Mouse (Mus musculus) neural tube, embryonic 13.5 days (tissue): ENCODE data around the gene Gatb. TPM values are rescaled to one million over a fixed set of nuclear protein-coding genes. Genes with fewer than 3 reads are reported as not detected.

Source experiments
- ATAC-seq: fragments of 200-750 bp; cut with Nextera tagmentation; 2 replicates; pipeline ENCODE4 v1.8.0; 2017; ENCODE audit warnings: low read depth, mild to moderate bottlenecking, moderate TSS enrichment, moderate library complexity
- H3K27ac ChIP-seq: fragments of 300-500 bp; sonication (generic); replicated peaks from 2 replicates; pipeline ENCODE4 v1.5.1; 2015; ENCODE audit warnings: moderate library complexity, mild to moderate bottlenecking, inconsistent platforms
- H3K27me3 ChIP-seq: fragments of 300-500 bp; sonication (generic); 2 replicates; pipeline ENCODE4 v1.6.1; 2015; ENCODE audit warnings: mild to moderate bottlenecking, inconsistent platforms
- H3K36me3 ChIP-seq: fragments of 300-500 bp; sonication (generic); 2 replicates; pipeline ENCODE4 v1.6.1; 2015; ENCODE audit warnings: mild to moderate bottlenecking, inconsistent platforms
- H3K4me1 ChIP-seq: fragments of 300-500 bp; sonication (generic); replicated peaks from 2 replicates; pipeline ENCODE4 v1.6.1; 2015; ENCODE audit warnings: inconsistent platforms
- H3K4me2 ChIP-seq: fragments of 300-500 bp; sonication (generic); 2 replicates; pipeline ENCODE4 v1.6.1; 2015; ENCODE audit warnings: inconsistent platforms, mild to moderate bottlenecking, moderate library complexity
- H3K4me3 ChIP-seq: fragments of 300-500 bp; sonication (generic); 2 replicates; pipeline ENCODE4 v1.5.1; 2015; ENCODE audit warnings: mild to moderate bottlenecking, inconsistent platforms
- H3K9ac ChIP-seq: fragments of 300-500 bp; sonication (generic); 2 replicates; pipeline ENCODE4 v1.6.1; 2015; ENCODE audit warnings: moderate library complexity, mild to moderate bottlenecking, inconsistent platforms
- H3K9me3 ChIP-seq: fragments of 300-500 bp; sonication (generic); 2 replicates; pipeline ENCODE4 v1.6.1; 2016; ENCODE audit warnings: inconsistent platforms
- WGBS: fragments of 180-500 bp; shearing (Covaris S2); methylation state at CpG from one replicate; pipeline ENCODE4 v1.1.7; 2015; 5-methylcytosine and 5-hydroxymethylcytosine counted together
- polyA plus RNA-seq: library from polyadenylated mRNA; unstranded; fragments of >200 nt; fragmentation: Nextera tagmentation; extraction: Ambion mirVana; gene quantifications from 2 replicates; pipeline ENCODE4 v1.2.1, GENCODE M21; 2015

The Gatb gene
- polyA plus RNA-seq: 18.4 and 19.9 TPM in 2 replicates

- ATAC-seq: peak; percentile 100
- Histone ChIP-seq H3K27me3 (no peaks in the 10 kb centered on the region), H3K4me3 (peak within 1 kb of the TSS; percentile 80), H3K9me3 (no peaks in the 10 kb centered on the region), H3K4me2 (peak within 1 kb of the TSS; percentile 71), H3K27ac (peak within 1 kb of the TSS; percentile 91), H3K9ac (peak within 1 kb of the TSS; percentile 86), H3K4me1 (0 out of 2 replicates have a peak, but pooled peaks cover 4% of the 10 kb centered on the region), H3K36me3 (no peaks in the 10 kb centered on the region)
- WGBS: 2% methylated on average over 41 of the region's 41 CpGs
These were observed at the start of gene Gatb for GRCm38 (mm10) chr3:85573864-85574830. Gatb (plus strand) TSS chr3:85574119.

DNA sequence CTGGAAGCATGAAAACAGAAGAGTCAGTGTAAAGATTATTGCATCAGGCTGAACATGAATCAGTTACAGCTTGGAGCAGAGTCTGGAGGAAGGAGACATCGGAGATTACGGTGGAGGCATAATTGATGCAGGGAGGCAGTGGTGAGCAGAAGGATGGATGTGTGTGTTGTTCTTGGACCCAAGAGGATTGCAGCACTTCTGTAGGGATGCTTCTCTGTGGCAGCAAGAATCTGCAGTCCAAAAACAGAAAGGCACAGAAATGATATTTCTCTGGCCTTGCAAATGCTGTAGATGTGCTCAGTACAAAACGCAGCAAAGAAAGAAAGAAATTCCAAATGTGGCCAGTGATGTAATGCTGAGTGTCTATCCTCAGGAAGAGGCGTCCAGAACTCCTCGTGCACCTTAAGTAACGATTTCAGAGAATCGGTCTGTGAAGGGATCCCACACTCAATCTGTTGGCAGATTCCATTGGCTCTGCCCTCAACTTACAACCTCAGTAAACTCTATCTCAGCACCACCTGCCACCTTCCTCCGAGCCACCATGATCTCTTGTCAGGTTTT, 43.2 kb upstream of the Gatb start:
- no peak overlapping the region for H3K9ac ChIP-seq
- no peak overlapping the region; the same call in 1 of the 2 replicates for H3K27ac ChIP-seq
- 80% methylated on average over 8 of the region's 8 CpGs for WGBS
- no peaks in the 10 kb centered on the region for H3K36me3 ChIP-seq
- H3K9me3 ChIP-seq: no peaks in the 10 kb centered on the region
- H3K4me2 ChIP-seq: no peak overlapping the region
- H3K4me1 ChIP-seq: peaks cover 22% of the 10 kb centered on the region
- H3K27me3 ChIP-seq: no peaks in the 10 kb centered on the region
- no peak overlapping the region for H3K4me3 ChIP-seq
- ATAC-seq: no peak

GRCm38 (mm10) chr3:85532376-85532775, 41.5 kb upstream of the Gatb start:
- Histone ChIP-seq H3K4me3 (no peak overlapping the region), H3K9me3 (no peaks in the 10 kb centered on the region), H3K27ac (no peak overlapping the region), H3K36me3 (no peaks in the 10 kb centered on the region), H3K4me2 (no peak overlapping the region), H3K9ac (no peak overlapping the region), H3K4me1 (peaks cover 28% of the 10 kb centered on the region), H3K27me3 (no peaks in the 10 kb centered on the region)
- ATAC-seq: no peak
- 37% methylated on average over 3 of the region's 3 CpGs for WGBS

DNA sequence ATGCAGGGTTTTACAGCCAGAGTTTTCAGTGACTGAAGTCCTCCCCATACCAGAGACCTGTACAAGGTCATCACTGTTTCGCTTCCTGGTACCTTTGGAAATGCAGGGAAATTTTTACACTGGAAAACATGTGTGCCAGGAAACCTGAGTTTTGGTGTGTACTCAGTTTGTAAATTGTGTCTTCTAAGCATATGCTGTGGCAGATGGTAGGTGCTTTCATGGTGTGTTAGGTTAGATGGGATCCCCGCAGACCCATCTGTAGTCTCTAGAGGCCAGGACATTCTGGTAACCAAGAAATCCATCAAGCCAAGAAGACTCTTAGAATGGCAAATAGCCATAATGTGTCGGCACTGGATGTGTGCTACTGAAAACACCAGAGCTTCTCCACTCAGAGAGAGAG, 38.9 kb upstream of the Gatb start:
- ATAC-seq: 0 out of 2 replicates have a peak, but pooled peaks have one; percentile 40
- H3K4me3 ChIP-seq: no peak overlapping the region
- no peaks in the 10 kb centered on the region for H3K9me3 ChIP-seq
- 72% methylated on average over 3 of the region's 3 CpGs for WGBS
- no peaks in the 10 kb centered on the region for H3K36me3 ChIP-seq
- peaks cover 28% of the 10 kb centered on the region for H3K4me1 ChIP-seq
- no peak overlapping the region for H3K27ac ChIP-seq
- no peaks in the 10 kb centered on the region for H3K27me3 ChIP-seq
- no peak overlapping the region for H3K9ac ChIP-seq
- no peak overlapping the region for H3K4me2 ChIP-seq

DNA sequence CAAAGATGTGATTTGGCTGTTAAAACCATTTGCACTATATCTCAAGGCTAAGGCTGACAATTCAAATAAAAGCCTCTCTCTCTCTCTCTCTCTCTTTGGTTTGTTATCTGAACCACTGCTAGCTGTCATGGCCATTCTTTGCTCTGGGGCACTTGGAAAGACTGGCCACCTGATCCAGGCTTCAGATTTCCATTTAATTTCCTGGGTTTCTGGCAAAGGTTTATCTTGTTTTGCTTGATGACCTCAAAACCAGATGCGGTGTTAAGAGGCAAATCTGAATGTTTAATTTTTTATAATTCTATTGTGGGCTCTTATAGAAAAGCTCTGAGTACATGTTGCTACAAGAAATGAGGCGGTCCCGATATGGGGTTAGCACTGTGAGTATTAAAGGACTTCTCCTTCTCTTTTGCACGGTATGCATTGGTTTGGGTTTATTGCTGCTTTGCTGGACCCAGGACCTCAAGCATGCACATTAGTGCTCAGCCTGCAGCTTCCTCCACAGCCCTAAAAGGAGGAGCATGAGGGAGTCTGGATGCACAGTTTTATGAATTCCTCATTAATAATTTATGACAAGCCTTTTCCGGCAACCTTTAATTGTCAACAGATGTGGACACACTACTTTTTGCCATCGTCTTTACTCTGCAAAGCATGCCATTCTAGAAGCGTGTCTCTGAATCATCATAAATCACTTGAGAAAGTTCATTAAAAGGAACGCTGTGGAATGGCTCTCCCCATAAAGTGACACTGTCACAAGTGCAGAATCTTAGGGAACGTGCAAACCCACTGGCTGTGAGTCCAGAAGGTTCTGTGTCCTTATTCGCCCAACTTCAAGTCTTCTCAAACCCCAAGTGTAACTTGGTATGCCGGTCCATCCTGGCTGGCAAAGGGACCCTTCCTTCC, 38.0 kb upstream of the Gatb start:
- H3K4me2 ChIP-seq: no peak overlapping the region
- no peaks in the 10 kb centered on the region for H3K9me3 ChIP-seq
- H3K27me3 ChIP-seq: no peaks in the 10 kb centered on the region
- peaks cover 28% of the 10 kb centered on the region for H3K4me1 ChIP-seq
- no peaks in the 10 kb centered on the region for H3K36me3 ChIP-seq
- H3K4me3 ChIP-seq: no peak overlapping the region
- H3K27ac ChIP-seq: peak overlapping the region; percentile 7; the same call in 1 of the 2 replicates
- 48% methylated on average over 11 of the region's 11 CpGs for WGBS
- peak; percentile 53 for ATAC-seq
- H3K9ac ChIP-seq: no peak overlapping the region

- no peaks in the 10 kb centered on the region for H3K4me1 ChIP-seq
- H3K9ac ChIP-seq: no peak overlapping the region
- H3K27ac ChIP-seq: no peak overlapping the region
- 49% methylated on average over 3 of the region's 3 CpGs for WGBS
- no peaks in the 10 kb centered on the region for H3K9me3 ChIP-seq
- H3K4me2 ChIP-seq: no peak overlapping the region
- no peak for ATAC-seq
- H3K36me3 ChIP-seq: no peaks in the 10 kb centered on the region
- no peak overlapping the region for H3K4me3 ChIP-seq
- no peaks in the 10 kb centered on the region for H3K27me3 ChIP-seq
These were observed 31.2 kb upstream of the Gatb start for GRCm38 (mm10) chr3:85542765-85543164.

- ATAC-seq: no peak
- H3K4me1 ChIP-seq: no peaks in the 10 kb centered on the region
- no peaks in the 10 kb centered on the region for H3K36me3 ChIP-seq
- no peak overlapping the region for H3K4me3 ChIP-seq
- H3K27me3 ChIP-seq: no peaks in the 10 kb centered on the region
- H3K4me2 ChIP-seq: no peak overlapping the region
- no peak overlapping the region for H3K9ac ChIP-seq
- 53% methylated on average over 2 of the region's 2 CpGs for WGBS
- H3K27ac ChIP-seq: no peak overlapping the region
- 0 out of 2 replicates have a peak, but pooled peaks cover 2% of the 10 kb centered on the region for H3K9me3 ChIP-seq
These were observed 30.3 kb upstream of the Gatb start for GRCm38 (mm10) chr3:85543652-85544051.

DNA sequence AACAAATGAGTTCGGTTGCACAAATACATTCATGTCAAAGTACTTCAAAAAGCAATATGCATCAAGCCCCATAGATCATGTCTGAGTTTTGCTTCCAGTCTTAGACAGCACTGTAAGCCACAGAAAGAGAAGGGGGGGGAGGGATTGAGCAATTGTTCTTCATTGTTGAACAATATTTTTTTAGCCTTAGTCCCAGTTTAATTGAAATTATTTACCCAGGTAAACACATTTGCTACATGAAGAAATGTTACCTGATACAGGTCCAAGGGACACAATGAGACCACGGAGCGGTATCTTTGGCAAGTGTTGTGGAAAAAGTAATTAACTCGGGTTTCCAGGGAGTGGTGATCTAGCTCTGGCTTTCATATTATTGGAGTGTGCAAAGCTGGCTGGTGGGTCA, 23.6 kb upstream of the Gatb start:
- Histone ChIP-seq H3K4me3 (no peak overlapping the region), H3K9me3 (0 out of 2 replicates have a peak, but pooled peaks cover 4% of the 10 kb centered on the region), H3K36me3 (no peaks in the 10 kb centered on the region), H3K27ac (no peak overlapping the region), H3K4me2 (no peak overlapping the region), H3K9ac (no peak overlapping the region), H3K27me3 (no peaks in the 10 kb centered on the region), H3K4me1 (peaks cover 9% of the 10 kb centered on the region; the same call in 1 of the 2 replicates)
- ATAC-seq: no peak
- 79% methylated on average over 4 of the region's 4 CpGs for WGBS

GRCm38 (mm10) chr3:85551352-85551751, 22.6 kb upstream of the Gatb start:
- Histone ChIP-seq H3K4me2 (no peak overlapping the region), H3K9ac (no peak overlapping the region), H3K27me3 (no peaks in the 10 kb centered on the region), H3K4me1 (peaks cover 9% of the 10 kb centered on the region; the same call in 1 of the 2 replicates), H3K36me3 (no peaks in the 10 kb centered on the region), H3K4me3 (no peak overlapping the region), H3K9me3 (0 out of 2 replicates have a peak, but pooled peaks cover 4% of the 10 kb centered on the region), H3K27ac (no peak overlapping the region)
- WGBS: 53% methylated on average over 2 of the region's 2 CpGs
- no peak for ATAC-seq

DNA sequence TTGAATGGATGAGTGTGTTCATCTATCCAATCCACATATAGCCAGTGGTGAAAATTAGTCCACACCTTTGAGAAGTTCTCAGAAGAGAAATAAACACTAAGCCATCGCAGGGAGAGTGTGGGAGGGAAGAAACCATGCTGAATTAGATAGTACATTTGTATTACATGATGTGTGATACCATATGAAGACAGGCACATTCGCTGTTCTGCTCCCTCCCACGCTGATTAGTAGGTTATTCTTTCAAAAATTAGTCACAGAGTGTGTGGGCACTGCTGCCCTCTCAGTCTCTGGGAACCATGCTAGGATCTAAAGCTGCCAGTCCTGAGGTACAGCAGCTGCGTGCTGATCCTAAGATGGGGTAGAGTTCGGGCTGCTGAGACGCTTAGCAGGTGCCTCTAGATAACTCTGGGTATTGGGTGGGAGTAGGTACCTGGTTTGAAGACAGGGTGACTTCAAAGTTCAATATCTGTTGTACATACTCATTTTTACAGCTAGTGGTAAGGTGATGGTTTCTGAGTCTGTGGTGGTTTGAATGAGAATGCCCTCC, 20.1 kb upstream of the Gatb start:
- WGBS: 87% methylated on average over 6 of the region's 6 CpGs

GRCm38 (mm10) chr3:85564603-85565002, 9.3 kb upstream of the Gatb start:
- H3K4me2 ChIP-seq: no peak overlapping the region
- H3K36me3 ChIP-seq: no peaks in the 10 kb centered on the region
- H3K27ac ChIP-seq: no peak overlapping the region
- no peak overlapping the region for H3K9ac ChIP-seq
- H3K4me1 ChIP-seq: no peaks in the 10 kb centered on the region
- ATAC-seq: no peak
- H3K27me3 ChIP-seq: no peaks in the 10 kb centered on the region
- 73% methylated on average over 2 of the region's 2 CpGs for WGBS
- no peaks in the 10 kb centered on the region for H3K9me3 ChIP-seq
- H3K4me3 ChIP-seq: no peak overlapping the region

More for the DNA sequence above, 20.1 kb upstream of the Gatb start:
- H3K4me3 ChIP-seq: no peak overlapping the region
- H3K36me3 ChIP-seq: no peaks in the 10 kb centered on the region
- H3K27me3 ChIP-seq: no peaks in the 10 kb centered on the region
- H3K9ac ChIP-seq: no peak overlapping the region
- 0 out of 2 replicates have a peak, but pooled peaks cover 1% of the 10 kb centered on the region for H3K9me3 ChIP-seq
- no peak for ATAC-seq
- H3K4me2 ChIP-seq: no peak overlapping the region
- H3K27ac ChIP-seq: no peak overlapping the region
- peaks cover 9% of the 10 kb centered on the region; the same call in 1 of the 2 replicates for H3K4me1 ChIP-seq
